Mouse (Mus musculus) Muller cell, postnatal 12 days (primary cell): ENCODE measurements at regions not wholly inside any gene's neighbourhood (a gene's known extent, or its start where the extent isn't known, plus 50 kb on each side); places are given as distances from the start of the nearest gene placed in this dataset.

Source experiments
- DNase-seq: peaks from one replicate; pipeline ENCODE4 v3.0.0-alpha.2; 2015; ENCODE audit errors: inconsistent ontology term

- no peak for DNase-seq
Measured at GRCm38 (mm10) chr19:18200105-18200782, 362.8 kb upstream of the Pcsk5 start.

- no peak for DNase-seq
Measured at GRCm38 (mm10) chr19:18189102-18189742, 351.8 kb upstream of the Pcsk5 start.

- no peak for DNase-seq
Measured at GRCm38 (mm10) chr19:18188122-18188866, 350.9 kb upstream of the Pcsk5 start.

GRCm38 (mm10) chr19:18185767-18186554, 348.5 kb upstream of the Pcsk5 start:
- no peak for DNase-seq

- no peak for DNase-seq
Measured at GRCm38 (mm10) chr19:18185211-18185610, 347.8 kb upstream of the Pcsk5 start.

- no peak for DNase-seq
Measured at GRCm38 (mm10) chr19:18176200-18176599, 338.8 kb upstream of the Pcsk5 start.

- no peak for DNase-seq
Measured at GRCm38 (mm10) chr19:18146494-18146893, 309.1 kb upstream of the Pcsk5 start.

- no peak for DNase-seq
Measured at GRCm38 (mm10) chr19:18130936-18131335, 293.5 kb upstream of the Pcsk5 start.

GRCm38 (mm10) chr19:18128786-18129185, 291.4 kb upstream of the Pcsk5 start:
- DNase-seq: no peak

GRCm38 (mm10) chr19:18106236-18106635, 268.8 kb upstream of the Pcsk5 start:
- DNase-seq: no peak

GRCm38 (mm10) chr19:18104590-18104989, 267.2 kb upstream of the Pcsk5 start:
- no peak for DNase-seq

- no peak for DNase-seq
Measured at GRCm38 (mm10) chr19:18101423-18102341, 264.2 kb upstream of the Pcsk5 start.

- DNase-seq: no peak
Measured at GRCm38 (mm10) chr19:18083312-18083711, 245.9 kb upstream of the Pcsk5 start.

- no peak for DNase-seq
Measured at GRCm38 (mm10) chr19:18068919-18069318, 231.5 kb upstream of the Pcsk5 start.

- DNase-seq: no peak
Measured at GRCm38 (mm10) chr19:18067855-18068494, 230.5 kb upstream of the Pcsk5 start.

GRCm38 (mm10) chr19:18057256-18057890, 219.9 kb upstream of the Pcsk5 start:
- DNase-seq: no peak

- DNase-seq: no peak
Measured at GRCm38 (mm10) chr19:18056414-18057254, 219.2 kb upstream of the Pcsk5 start.

- DNase-seq: no peak
Measured at GRCm38 (mm10) chr19:18050353-18050752, 212.9 kb upstream of the Pcsk5 start.

GRCm38 (mm10) chr19:18034225-18034624, 196.8 kb upstream of the Pcsk5 start:
- DNase-seq: no peak
